Mouse (Mus musculus): ENCODE measurements at regions not wholly inside any gene's neighbourhood (a gene's known extent, or its start where the extent isn't known, plus 50 kb on each side); places are given as distances from the start of the nearest gene placed in this dataset.

- no peak overlapping the region for H3K27ac ChIP-seq
- H3K4me3 ChIP-seq (ENCODE audit: low read length) = no peak overlapping the region
- TF ChIP-seq CTCF (IDR thresholded peaks at IDR 0.05; ENCODE audit: low read depth) = no peak
- H3K9me3 ChIP-seq (ENCODE audit: low read length) = no peaks in the 10 kb centered on the region
- no peak overlapping the region for H3K4me2 ChIP-seq (ENCODE audit: low read depth, low read length)
- H3K4me1 ChIP-seq (ENCODE audit: insufficient read depth, low read length) = no peaks in the 10 kb centered on the region
- H3K9ac ChIP-seq (replicated peaks; ENCODE audit: low read length) = no peak overlapping the region
- DNase-seq (ENCODE audit: low spot score) (no peak), ATAC-seq (no peak)
- H3K36me3 ChIP-seq (ENCODE audit: insufficient read depth, low read length) = no peaks in the 10 kb centered on the region
- H3K27me3 ChIP-seq (ENCODE audit: insufficient read depth, low read length) = no peaks in the 10 kb centered on the region
- 65% methylated on average over 8 of the region's 8 CpGs for WGBS
These were observed 53.0 kb upstream of the Shb start for GRCm38 (mm10) chr4:45585188-45585820.

GRCm38 (mm10) chr4:45583966-45584365, 51.7 kb upstream of the Shb start:
- Histone ChIP-seq H3K36me3 (ENCODE audit: insufficient read depth, low read length) (no peaks in the 10 kb centered on the region), H3K27me3 (ENCODE audit: insufficient read depth, low read length) (no peaks in the 10 kb centered on the region), H3K4me3 (ENCODE audit: low read length) (no peak overlapping the region), H3K27ac (no peak overlapping the region), H3K9me3 (ENCODE audit: low read length) (no peaks in the 10 kb centered on the region), H3K4me1 (ENCODE audit: insufficient read depth, low read length) (no peaks in the 10 kb centered on the region), H3K9ac (replicated peaks; ENCODE audit: low read length) (no peak overlapping the region), H3K4me2 (ENCODE audit: low read depth, low read length) (no peak overlapping the region)
- TF ChIP-seq CTCF (IDR thresholded peaks at IDR 0.05; ENCODE audit: low read depth) = no peak
- 68% methylated on average over 4 of the region's 4 CpGs for WGBS
- ATAC-seq (no peak), DNase-seq (ENCODE audit: low spot score) (no peak)

- no peaks in the 10 kb centered on the region for H3K36me3 ChIP-seq (ENCODE audit: insufficient read depth, low read length)
- 56% methylated on average over 5 of the region's 5 CpGs for WGBS
- H3K4me1 ChIP-seq (ENCODE audit: insufficient read depth, low read length) = no peaks in the 10 kb centered on the region
- no peak for TF ChIP-seq CTCF (IDR thresholded peaks at IDR 0.05; ENCODE audit: low read depth)
- no peak for ATAC-seq
- H3K4me3 ChIP-seq (ENCODE audit: low read length) = no peak overlapping the region
- no peaks in the 10 kb centered on the region for H3K9me3 ChIP-seq (ENCODE audit: low read length)
- no peak for DNase-seq (ENCODE audit: low spot score)
- H3K4me2 ChIP-seq (ENCODE audit: low read depth, low read length) = no peak overlapping the region
- no peak overlapping the region for H3K9ac ChIP-seq (replicated peaks; ENCODE audit: low read length)
- no peaks in the 10 kb centered on the region for H3K27me3 ChIP-seq (ENCODE audit: insufficient read depth, low read length)
- H3K27ac ChIP-seq = no peak overlapping the region
These were observed 50.2 kb upstream of the Shb start for GRCm38 (mm10) chr4:45582496-45582895.
